Mouse (Mus musculus) E14TG2a.4 (cell line): Measurements from ENCODE around the gene Styxl1.

ENCODE experiments used
- CTCF ChIP-seq: conservative IDR thresholded peaks from 2 replicates; pipeline ENCODE4 v1.5.1; 2014; ENCODE audit warnings: low read length
- POU5F1 ChIP-seq: IDR thresholded peaks from 2 replicates; pipeline ENCODE4 v1.6.1; 2014; ENCODE audit warnings: low read length, borderline replicate concordance

DNA sequence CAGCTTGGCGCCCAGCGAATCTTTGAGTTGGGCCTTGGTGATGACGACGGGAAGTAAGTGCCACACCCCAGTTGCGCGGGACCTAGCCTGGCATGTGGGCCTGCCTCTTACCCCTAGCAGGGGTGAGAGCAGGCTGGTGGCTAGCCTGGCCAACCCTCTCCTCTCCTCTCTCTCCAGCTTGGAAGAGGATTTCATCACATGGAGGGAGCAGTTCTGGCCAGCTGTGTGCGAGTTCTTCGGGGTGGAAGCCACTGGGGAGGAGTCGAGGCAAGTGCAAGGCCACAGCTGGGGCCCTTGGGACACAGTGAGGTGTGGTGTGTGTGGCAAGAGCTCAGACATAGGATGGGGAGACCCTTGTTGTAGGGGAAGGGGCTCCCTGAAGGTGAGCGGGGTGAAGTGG, 47.3 kb downstream of the Styxl1 start:
- TF ChIP-seq CTCF (no peak), POU5F1 (no peak)
